Mouse (Mus musculus) left cerebral cortex, postnatal 14 days (tissue): ENCODE measurements at regions not wholly inside any gene's neighbourhood (a gene's known extent, or its start where the extent isn't known, plus 50 kb on each side); places are given as distances from the start of the nearest gene placed in this dataset.

Source experiments
- DNase-seq, 2 experiments: peaks; one replicate each; pipeline ENCODE4 v3.0.0; 2021 to 2022; ENCODE audit warnings: low spot score in 2 of 2, mixed read lengths in 1 of 2
- intact Hi-C: fragments of 180-260 bp; cut with DNase I; formaldehyde crosslinking; loops from one replicate; pipeline ENCODE4 v1.15.1; 2025

GRCm38 (mm10) chr19:26193664-26194063 lies 411.2 kb upstream of the Smarca2 start:
- DNase-seq: peak; percentile 9 to 24
- intact Hi-C loops: no loop called here

DNA sequence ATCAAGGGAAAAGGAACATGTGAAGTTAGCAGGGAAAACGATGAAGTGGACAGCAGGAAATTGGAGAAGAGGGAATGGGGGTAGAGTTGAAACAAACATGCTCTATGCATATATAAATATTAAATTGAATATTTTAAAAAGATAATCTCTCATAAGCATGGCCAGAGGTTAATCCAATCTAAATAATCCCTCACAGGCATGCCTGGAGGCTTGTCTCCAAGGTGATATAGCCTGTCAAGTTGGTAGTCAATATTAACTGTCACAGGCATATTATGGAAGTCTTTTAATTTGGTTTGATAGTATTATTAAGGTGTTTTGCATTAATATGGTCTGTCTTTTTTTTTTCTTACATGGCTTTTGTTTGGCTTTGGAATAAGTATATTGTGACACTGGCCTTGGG lies 396.1 kb upstream of the Smarca2 start:
- DNase-seq: no peak
- intact Hi-C loops: no loop called here

DNA sequence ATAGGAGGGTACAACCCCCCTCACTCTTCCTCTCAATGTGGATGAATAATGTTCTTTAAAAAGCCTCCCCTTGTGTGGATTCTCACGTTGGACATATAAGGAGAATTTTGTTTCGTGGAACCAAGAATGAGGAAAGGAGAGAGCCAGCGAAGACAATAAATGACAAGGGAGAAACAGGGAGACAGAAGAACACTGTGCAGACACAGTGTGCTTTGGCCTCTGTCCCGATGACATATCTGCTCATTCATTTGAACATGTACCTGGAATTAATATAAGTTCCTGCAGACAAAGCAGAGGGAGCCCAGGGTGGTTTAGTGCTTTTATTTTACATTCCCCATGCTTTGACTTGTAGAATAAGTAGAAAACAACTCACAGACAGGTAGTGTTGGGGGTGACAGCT lies 370.3 kb upstream of the Smarca2 start:
- intact Hi-C loops: no loop called here
- no peak for DNase-seq

DNA sequence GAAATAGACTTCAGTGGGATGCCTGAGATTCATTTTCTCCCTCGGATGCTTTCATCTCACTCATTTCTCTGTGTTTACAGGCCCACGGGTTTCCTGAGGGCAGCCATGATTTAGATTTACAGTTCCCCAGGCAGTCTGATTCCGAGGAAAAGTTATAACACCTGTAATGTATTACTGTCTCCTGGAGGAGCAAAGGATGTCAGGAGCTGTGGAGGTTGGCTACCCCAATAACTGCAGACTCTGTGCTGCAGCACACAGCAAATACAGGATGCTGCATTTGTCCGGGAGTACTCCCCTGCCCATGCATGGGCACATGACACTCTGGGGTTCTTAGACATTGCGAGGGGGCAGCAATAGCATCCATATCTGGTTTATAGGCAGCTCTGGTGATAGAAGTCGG lies 360.8 kb upstream of the Smarca2 start:
- intact Hi-C loops: no loop called here
- DNase-seq: no peak

GRCm38 (mm10) chr19:26249751-26250150 lies 355.1 kb upstream of the Smarca2 start:
- peak; percentile 40 to 69 for DNase-seq
- intact Hi-C loops: loop anchor here (10.0 kb wide), 1 partner anchor 135 kb away; no protein-coding TSS in a partner anchor

GRCm38 (mm10) chr19:26258677-26259076 lies 346.2 kb upstream of the Smarca2 start:
- intact Hi-C loops: loop anchor here (10.0 kb wide), 1 partner anchor 126 kb away; no protein-coding TSS in a partner anchor

DNA sequence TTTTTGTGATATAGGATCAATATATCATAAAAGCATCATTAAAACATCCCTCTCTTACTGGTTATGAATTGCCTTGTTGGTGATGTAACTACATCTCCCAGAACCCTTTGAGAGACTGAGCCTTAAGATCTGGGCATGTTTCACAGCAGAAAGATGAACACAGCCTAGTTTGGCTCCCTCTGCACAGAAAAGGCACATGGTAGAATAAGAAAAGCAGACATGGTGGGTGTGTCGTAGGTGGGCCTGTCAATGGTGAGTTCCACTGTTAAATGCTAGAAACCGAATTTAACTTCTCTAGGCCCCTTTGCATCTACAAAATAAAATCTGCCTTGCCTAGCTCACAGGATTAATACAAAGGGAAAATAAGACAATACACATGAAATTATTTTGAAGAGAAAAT lies 343.3 kb upstream of the Smarca2 start:
- peak; percentile 18 to 23 for DNase-seq
- intact Hi-C loops: no loop called here

More at GRCm38 (mm10) chr19:26258677-26259076, 346.2 kb upstream of the Smarca2 start:
- no peak for DNase-seq

GRCm38 (mm10) chr19:26296360-26296759 lies 308.5 kb upstream of the Smarca2 start:
- DNase-seq: no peak
- intact Hi-C loops: no loop called here

DNA sequence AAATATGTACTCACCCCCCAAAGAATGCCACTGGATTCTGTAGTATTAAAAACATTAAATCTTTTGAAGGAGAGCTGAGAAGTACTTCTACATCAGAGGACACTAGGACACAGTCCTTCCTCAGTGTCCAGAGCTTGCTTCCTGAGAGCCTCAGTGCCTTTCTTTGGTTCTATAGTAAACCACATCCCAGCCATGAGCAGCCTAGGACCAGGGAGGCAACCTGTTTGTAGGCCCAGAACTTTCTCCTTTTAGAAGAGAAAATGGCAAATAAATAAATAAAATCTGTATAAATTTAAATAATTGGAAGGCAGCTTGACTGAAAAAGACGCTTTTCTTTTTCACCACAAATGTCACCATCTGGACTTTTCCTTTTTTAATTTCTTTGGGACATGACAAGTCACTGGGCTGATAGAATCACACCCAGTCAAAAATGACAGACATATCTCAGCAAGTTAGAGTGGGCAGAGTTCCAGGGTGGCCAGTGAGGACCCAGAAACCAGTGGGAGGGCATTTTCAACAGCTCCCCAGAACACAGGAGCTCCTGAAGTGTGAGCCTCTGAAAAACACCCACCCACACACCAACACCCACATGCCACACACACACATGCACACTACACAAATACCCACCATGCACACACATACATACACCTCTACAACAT lies 296.2 kb upstream of the Smarca2 start:
- peak; percentile 53 to 79 for DNase-seq
- intact Hi-C loops: no loop called here

- intact Hi-C loops: no loop called here
- DNase-seq: no peak
Measured at GRCm38 (mm10) chr19:26318977-26319376, 285.9 kb upstream of the Smarca2 start.

- intact Hi-C loops: no loop called here
- peak in 1 of 2 experiments; percentile 15 for DNase-seq
Measured at GRCm38 (mm10) chr19:26323682-26324081, 281.2 kb upstream of the Smarca2 start.

DNA sequence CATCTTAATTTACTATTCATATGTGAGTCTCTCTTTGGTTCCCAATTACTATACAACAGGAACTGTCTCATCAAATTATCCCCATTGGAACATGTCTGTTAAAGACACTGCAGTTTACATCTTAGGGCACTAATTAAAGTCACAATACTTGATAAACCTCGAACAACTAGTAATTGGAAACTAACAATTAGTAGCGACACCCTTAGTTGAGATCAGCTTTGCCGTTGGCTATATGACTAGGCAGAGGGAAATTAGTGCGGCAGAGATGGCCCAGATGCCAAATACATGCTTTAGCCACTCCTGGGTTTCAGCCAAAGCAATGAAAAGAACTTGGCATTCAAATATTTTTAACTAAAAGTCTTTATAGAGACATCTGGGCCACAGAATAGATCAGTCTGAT lies 265.7 kb upstream of the Smarca2 start:
- intact Hi-C loops: no loop called here
- no peak for DNase-seq

GRCm38 (mm10) chr19:26340155-26340554 lies 264.7 kb upstream of the Smarca2 start:
- intact Hi-C loops: no loop called here
- peak; percentile 8 to 45 for DNase-seq

DNA sequence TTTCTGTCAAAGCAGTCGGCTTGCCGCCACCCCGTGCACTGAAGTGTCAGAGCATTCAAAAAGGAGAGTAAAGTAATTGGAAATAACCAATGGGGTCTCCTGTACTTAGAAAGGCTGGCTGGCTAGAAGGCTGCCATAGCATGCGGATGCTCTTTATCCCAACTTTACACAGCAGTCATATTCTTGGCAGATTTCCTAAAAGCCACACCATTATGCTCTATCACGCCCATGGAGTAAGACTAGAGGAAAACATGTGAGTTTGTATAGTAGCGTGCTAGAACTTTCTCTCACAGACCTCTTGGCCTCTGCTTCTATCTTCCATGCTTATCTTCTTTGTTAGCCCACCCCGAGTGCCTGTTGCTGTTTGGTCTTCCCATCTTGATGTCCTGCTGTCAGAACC lies 249.8 kb upstream of the Smarca2 start:
- intact Hi-C loops: no loop called here
- no peak for DNase-seq

DNA sequence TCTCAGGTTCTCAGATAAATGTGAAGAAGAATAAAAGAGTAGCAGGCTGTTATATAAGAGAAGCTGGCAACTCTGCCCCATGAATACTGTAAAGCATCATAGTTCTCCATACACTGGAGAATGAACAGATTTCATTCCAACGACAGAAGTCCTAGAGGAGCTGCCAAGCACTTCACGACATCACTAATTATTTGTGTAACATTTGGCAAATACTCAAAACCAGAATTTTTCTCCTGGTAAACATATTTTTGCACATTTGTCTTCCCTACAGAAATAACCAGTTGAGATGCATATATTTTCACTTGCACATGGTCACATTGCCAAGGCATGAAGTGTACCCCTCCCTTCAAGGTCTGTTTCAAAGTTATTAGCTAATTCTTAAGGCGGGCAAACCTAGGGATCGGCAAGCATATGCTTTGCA lies 220.9 kb upstream of the Smarca2 start:
- DNase-seq: peak; percentile 18 to 46
- intact Hi-C loops: loop anchor here (5.0 to 10.0 kb wide), 2 partner anchors 129 to 223 kb away; partner anchors contain the start of gene Smarca2

- intact Hi-C loops: loop anchor here (10.0 kb wide), 1 partner anchor 131 kb away; no protein-coding TSS in a partner anchor
- DNase-seq: no peak
Measured at GRCm38 (mm10) chr19:26386075-26386474, 218.8 kb upstream of the Smarca2 start.

GRCm38 (mm10) chr19:26412684-26413083 lies 192.2 kb upstream of the Smarca2 start:
- intact Hi-C loops: no loop called here
- no peak for DNase-seq

DNA sequence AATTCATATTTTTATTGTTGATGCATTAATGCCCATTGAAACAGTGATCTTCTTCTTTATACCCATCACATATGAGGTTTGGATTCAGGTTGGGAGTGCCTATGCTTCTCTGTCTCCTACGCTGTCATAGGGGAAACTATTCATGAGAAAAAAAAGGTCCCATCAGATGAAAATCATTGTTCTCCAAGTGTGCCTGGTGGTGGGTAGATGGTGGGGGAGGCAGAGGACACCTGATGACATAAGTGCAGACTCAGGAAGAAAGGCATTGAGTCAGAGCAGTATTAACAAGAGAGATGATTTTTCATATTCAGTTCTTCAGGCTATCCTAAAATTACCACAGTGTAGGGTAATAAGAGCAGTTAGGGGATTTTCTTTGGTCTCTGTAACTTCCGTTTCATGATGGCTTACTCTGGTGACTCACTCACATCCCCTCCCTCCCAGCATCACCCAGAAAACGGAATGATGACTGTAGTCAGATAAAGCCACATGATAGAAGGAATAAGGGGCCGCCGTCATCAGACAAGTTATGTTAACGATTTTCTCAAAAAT lies 190.3 kb upstream of the Smarca2 start:
- DNase-seq: no peak

DNA sequence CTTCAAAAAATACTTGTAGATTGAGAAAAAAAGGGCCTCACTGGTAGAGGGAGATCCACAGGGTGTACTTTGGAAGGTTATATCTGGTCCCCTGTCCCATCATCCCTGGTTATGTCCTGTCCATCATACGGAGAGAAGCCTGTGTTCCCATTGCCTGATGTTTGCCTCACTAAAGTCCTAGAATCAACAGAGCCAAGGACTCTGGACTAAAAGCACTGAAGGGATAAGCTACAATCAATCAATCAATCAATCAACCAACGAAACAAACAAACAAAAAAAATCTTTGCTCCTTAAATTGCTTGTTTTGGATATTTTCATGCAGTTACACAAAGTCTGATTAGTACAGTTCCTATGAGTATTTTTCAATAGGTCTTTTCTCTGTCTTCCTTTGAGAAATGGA lies 185.1 kb upstream of the Smarca2 start:
- no peak for DNase-seq
- intact Hi-C loops: no loop called here

More for the DNA sequence above, 190.3 kb upstream of the Smarca2 start:
- intact Hi-C loops: no loop called here

- no peak for DNase-seq
- intact Hi-C loops: no loop called here
Measured at GRCm38 (mm10) chr19:26439163-26439562, 165.7 kb upstream of the Smarca2 start.

GRCm38 (mm10) chr19:26445309-26445708 lies 159.5 kb upstream of the Smarca2 start:
- no peak for DNase-seq
- intact Hi-C loops: no loop called here
